Mouse (Mus musculus): ENCODE results near the gene Trak1. TPM values are rescaled to one million over a fixed set of nuclear protein-coding genes. Genes with fewer than 3 reads are reported as not detected.

The Trak1 gene
- polyA plus RNA-seq, 1 experiment from 2014 or later: 63.0 TPM

DNA sequence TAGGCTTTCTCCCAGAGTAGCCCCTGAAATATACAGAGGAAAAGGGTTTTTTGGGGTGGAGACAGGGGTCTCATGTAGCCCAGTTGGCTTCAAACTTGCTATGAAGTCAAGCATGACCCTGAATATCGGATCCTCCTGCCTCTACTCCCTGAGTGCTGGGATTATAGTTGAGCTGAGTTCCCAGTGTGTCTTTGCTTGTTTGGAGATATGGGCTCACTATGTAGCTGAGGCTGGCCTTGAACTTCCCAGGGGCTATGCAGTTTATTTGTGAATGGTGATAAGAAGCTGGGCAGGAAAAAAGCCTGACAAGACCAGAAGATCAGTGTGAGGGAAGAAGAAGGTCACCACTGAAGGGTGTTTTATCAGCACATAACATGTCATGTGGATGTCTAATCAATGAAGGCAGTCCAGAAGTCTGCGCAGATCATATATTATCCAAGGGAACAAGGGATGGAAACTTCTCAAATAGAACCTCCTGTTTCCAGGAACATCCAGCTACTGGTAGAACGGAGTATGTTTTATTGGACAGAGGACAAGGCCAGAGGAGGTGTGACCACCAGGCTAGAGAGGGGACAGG is 10.9 kb upstream of the Trak1 start:
- DNase-seq (ENCODE audit: low spot score) (no peak), ATAC-seq (ENCODE audit: low FRiP score) (no peak)
- Histone ChIP-seq H3K36me3 (replicated peaks; ENCODE audit: control insufficient read depth, insufficient read depth) (no peaks in the 10 kb centered on the region), H3K4me2 (replicated peaks) (peak overlapping the region; percentile 59), H3K4me3 (replicated peaks; ENCODE audit: low read length) (peak overlapping the region; percentile 36), H3K27me3 (ENCODE audit: control insufficient read depth, insufficient read depth, low read length) (no peaks in the 10 kb centered on the region), H3K27ac (no peak overlapping the region), H3K9ac (peak overlapping the region; percentile 41), H3K9me3 (ENCODE audit: control insufficient read depth, low read length) (peaks cover 10% of the 10 kb centered on the region; the same call in 1 of the 2 replicates), H3K4me1 (replicated peaks; ENCODE audit: control insufficient read depth, insufficient read depth, low read length) (no peaks in the 10 kb centered on the region; the same call in 1 of the 2 replicates)
- 75% methylated on average over 3 of the region's 3 CpGs for WGBS

GRCm38 (mm10) chr9:121291275-121291674 is 6.0 kb upstream of the Trak1 start:
- Histone ChIP-seq H3K9me3 (ENCODE audit: control insufficient read depth, low read length) (peaks cover 4% of the 10 kb centered on the region; the same call in 1 of the 2 replicates), H3K27me3 (ENCODE audit: control insufficient read depth, insufficient read depth, low read length) (no peaks in the 10 kb centered on the region), H3K4me1 (replicated peaks; ENCODE audit: control insufficient read depth, insufficient read depth, low read length) (no peaks in the 10 kb centered on the region), H3K4me3 (replicated peaks; ENCODE audit: low read length) (no peak overlapping the region), H3K4me2 (replicated peaks) (no peak overlapping the region), H3K36me3 (replicated peaks; ENCODE audit: control insufficient read depth, insufficient read depth) (no peaks in the 10 kb centered on the region), H3K9ac (no peak overlapping the region), H3K27ac (no peak overlapping the region)
- ATAC-seq (ENCODE audit: low FRiP score) (no peak), DNase-seq (ENCODE audit: low spot score) (no peak)
- WGBS: 84% methylated on average over 2 of the region's 2 CpGs

DNA sequence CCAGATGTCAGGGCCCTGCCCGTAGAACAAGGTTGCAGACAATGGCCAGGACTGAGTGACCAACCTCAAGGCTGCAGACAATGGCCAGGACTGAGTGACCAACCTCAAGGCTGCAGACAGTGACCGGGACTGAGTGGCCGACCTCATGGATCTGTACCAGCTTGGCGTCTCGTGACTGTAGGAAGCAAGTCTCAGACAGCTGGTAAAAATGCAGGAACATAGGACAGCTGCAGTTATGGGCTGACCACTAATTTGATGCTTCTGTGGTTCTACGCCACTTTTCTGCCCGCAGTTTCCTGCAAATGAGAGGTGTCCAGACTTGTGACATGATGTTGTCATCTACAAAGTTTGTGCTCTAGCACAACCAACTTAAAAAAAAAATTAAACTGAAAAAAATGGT is 4.1 kb upstream of the Trak1 start:
- Histone ChIP-seq H3K27me3 (ENCODE audit: control insufficient read depth, insufficient read depth, low read length) (no peaks in the 10 kb centered on the region), H3K4me1 (replicated peaks; ENCODE audit: control insufficient read depth, insufficient read depth, low read length) (peaks cover 2% of the 10 kb centered on the region), H3K9me3 (ENCODE audit: control insufficient read depth, low read length) (peaks cover 4% of the 10 kb centered on the region; the same call in 1 of the 2 replicates), H3K36me3 (replicated peaks; ENCODE audit: control insufficient read depth, insufficient read depth) (no peaks in the 10 kb centered on the region), H3K4me3 (replicated peaks; ENCODE audit: low read length) (no peak overlapping the region), H3K27ac (no peak overlapping the region), H3K4me2 (replicated peaks) (no peak overlapping the region), H3K9ac (no peak overlapping the region)
- no peak for DNase-seq (ENCODE audit: low spot score)
- no peak for ATAC-seq (ENCODE audit: low FRiP score)
- WGBS: 92% methylated on average over 7 of the region's 7 CpGs

DNA sequence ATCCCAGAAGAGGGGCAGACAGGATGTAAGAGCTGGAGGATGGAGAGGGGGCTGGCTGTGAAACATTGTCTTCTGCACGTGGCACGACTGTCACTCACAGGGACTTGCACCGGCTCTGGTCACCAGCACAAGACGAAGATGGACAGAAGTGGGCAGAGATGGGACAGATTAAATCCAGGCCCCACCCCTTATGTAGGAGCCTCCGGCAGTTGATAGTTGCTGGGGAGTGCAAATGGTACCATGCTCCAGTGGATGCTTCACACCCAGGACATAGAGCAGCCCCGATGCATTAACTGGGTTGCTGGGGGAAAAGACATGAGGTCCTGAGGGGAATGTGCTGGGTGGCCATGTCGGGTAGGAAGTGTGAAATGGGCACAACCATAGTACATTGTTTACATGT is 2.1 kb upstream of the Trak1 start:
- DNase-seq (ENCODE audit: low spot score) (no peak), ATAC-seq (ENCODE audit: low FRiP score) (no peak)
- Histone ChIP-seq H3K9me3 (ENCODE audit: control insufficient read depth, low read length) (no peaks in the 10 kb centered on the region), H3K4me3 (replicated peaks; ENCODE audit: low read length) (no peak overlapping the region), H3K36me3 (replicated peaks; ENCODE audit: control insufficient read depth, insufficient read depth) (no peaks in the 10 kb centered on the region), H3K27ac (no peak overlapping the region), H3K4me2 (replicated peaks) (no peak overlapping the region), H3K9ac (no peak overlapping the region), H3K27me3 (ENCODE audit: control insufficient read depth, insufficient read depth, low read length) (no peaks in the 10 kb centered on the region), H3K4me1 (replicated peaks; ENCODE audit: control insufficient read depth, insufficient read depth, low read length) (peaks cover 22% of the 10 kb centered on the region)
- 84% methylated on average over 7 of the region's 7 CpGs for WGBS

DNA sequence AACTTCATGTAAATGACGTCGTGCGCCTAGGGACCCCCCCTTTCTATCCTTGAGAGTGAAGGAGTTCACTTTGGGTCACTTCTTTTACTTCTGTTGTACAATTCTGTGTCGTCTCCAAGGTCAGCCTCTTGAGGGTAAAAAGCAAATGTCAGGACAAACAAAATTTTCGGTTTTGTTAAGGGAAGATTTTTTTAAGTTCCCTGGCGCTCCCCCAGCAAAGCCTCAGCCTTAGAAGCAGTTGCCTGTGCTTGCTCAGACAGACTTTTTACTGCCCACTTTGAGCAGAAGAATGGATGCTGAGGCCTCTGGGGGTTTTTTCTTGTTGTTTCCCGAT is 730 bp downstream of the Trak1 start:
- no peaks in the 10 kb centered on the region for H3K27me3 ChIP-seq (ENCODE audit: control insufficient read depth, insufficient read depth, low read length)
- peak overlapping the region; percentile 82 for H3K4me3 ChIP-seq (replicated peaks; ENCODE audit: low read length)
- DNase-seq (ENCODE audit: low spot score) (no peak), ATAC-seq (ENCODE audit: low FRiP score) (no peak)
- H3K9me3 ChIP-seq (ENCODE audit: control insufficient read depth, low read length): no peaks in the 10 kb centered on the region
- H3K4me1 ChIP-seq (replicated peaks; ENCODE audit: control insufficient read depth, insufficient read depth, low read length): peaks cover 35% of the 10 kb centered on the region
- WGBS: 1% methylated on average over 7 of the region's 7 CpGs
- H3K27ac ChIP-seq: no peak overlapping the region
- peak overlapping the region; percentile 90 for H3K9ac ChIP-seq
- H3K36me3 ChIP-seq (replicated peaks; ENCODE audit: control insufficient read depth, insufficient read depth): no peaks in the 10 kb centered on the region
- peak overlapping the region; percentile 92 for H3K4me2 ChIP-seq (replicated peaks)

DNA sequence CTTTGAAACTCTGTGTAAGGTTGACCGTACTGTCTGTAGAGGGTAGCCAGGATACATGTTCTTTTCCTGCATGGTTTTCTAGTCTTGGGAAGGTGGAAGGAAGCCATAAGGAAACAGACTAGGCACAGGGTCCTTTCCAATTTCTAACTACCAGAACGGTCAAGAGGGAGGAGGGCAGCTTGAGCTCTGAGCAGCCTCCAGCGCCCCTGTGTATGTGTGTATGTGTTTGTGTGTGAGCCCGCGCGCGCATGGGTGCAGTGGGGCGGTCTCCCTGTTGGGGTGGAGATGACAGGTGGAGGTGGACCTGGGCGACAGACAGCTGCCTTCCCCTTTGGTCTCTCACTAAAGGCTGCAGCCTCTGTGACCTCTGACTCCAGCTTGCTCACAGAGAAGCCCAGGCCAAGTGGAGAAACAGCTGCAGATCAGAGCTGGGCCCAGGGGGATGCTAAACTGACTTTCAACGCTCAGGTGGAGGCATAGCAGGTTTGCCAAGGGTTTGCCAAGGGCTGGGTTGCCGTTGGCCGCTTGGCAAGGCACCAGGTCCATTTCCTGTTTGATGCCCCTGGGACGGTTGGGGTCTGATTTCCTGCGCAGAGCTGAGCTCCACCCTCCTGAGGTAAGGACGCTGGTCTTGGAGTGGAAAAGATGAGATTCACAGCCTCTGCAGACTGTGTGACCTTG is 1.2 kb downstream of the Trak1 start:
- Histone ChIP-seq H3K4me1 (replicated peaks; ENCODE audit: control insufficient read depth, insufficient read depth, low read length) (peaks cover 39% of the 10 kb centered on the region), H3K36me3 (replicated peaks; ENCODE audit: control insufficient read depth, insufficient read depth) (no peaks in the 10 kb centered on the region), H3K4me2 (replicated peaks) (peak overlapping the region; percentile 92), H3K27ac (no peak overlapping the region), H3K4me3 (replicated peaks; ENCODE audit: low read length) (peak overlapping the region; percentile 82), H3K27me3 (ENCODE audit: control insufficient read depth, insufficient read depth, low read length) (no peaks in the 10 kb centered on the region), H3K9ac (peak overlapping the region; percentile 90), H3K9me3 (ENCODE audit: control insufficient read depth, low read length) (no peaks in the 10 kb centered on the region)
- ATAC-seq (ENCODE audit: low FRiP score) (no peak), DNase-seq (ENCODE audit: low spot score) (no peak)
- WGBS: 15% methylated on average over 15 of the region's 15 CpGs

- DNase-seq (ENCODE audit: low spot score): no peak
- H3K4me2 ChIP-seq (replicated peaks): peak overlapping the region; percentile 92
- H3K27ac ChIP-seq: peak overlapping the region; percentile 48; the same call in 1 of the 2 replicates
- H3K9me3 ChIP-seq (ENCODE audit: control insufficient read depth, low read length): no peaks in the 10 kb centered on the region
- H3K4me1 ChIP-seq (replicated peaks; ENCODE audit: control insufficient read depth, insufficient read depth, low read length): peaks cover 46% of the 10 kb centered on the region
- ATAC-seq (ENCODE audit: low FRiP score): no peak
- no peaks in the 10 kb centered on the region for H3K36me3 ChIP-seq (replicated peaks; ENCODE audit: control insufficient read depth, insufficient read depth)
- WGBS: 36% methylated on average over 9 of the region's 9 CpGs
- peak overlapping the region; percentile 90; the same call in 1 of the 2 replicates for H3K9ac ChIP-seq
- peak overlapping the region; percentile 82 for H3K4me3 ChIP-seq (replicated peaks; ENCODE audit: low read length)
- no peaks in the 10 kb centered on the region for H3K27me3 ChIP-seq (ENCODE audit: control insufficient read depth, insufficient read depth, low read length)
Measured at GRCm38 (mm10) chr9:121299223-121299755, 2.0 kb downstream of the Trak1 start.

DNA sequence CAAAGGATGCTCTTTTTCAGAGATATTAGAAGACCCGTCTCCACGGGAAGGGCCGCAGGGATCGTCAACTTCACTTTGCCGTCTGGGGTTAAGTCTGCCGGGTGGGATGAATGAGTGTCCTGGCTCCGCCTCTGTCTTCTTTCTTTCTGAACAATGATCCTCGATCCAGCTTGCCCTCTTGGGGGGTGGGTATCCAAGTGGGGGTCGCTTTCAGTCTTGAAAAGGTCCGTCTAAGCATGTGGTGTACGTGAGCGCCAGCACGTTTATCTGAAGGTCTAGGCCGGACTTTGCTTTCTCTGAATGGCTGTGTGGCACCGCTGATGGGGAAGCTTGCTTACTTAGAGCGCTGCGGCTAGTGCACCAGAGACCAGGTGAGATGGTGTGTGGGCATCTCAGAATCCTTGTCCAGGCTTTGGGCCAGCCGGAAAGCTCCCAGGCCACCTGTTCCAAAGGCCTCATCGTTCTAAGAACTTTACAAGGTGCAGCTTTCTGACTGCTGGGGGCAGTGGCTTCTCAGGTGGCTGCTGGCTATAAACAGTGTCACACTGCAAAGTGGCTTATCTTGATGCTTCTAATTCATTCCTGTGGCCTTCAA is 2.8 kb downstream of the Trak1 start:
- no peak for DNase-seq (ENCODE audit: low spot score)
- peak overlapping the region; percentile 90 for H3K9ac ChIP-seq
- 12% methylated on average over 19 of the region's 19 CpGs for WGBS
- peak overlapping the region; percentile 48; the same call in 1 of the 2 replicates for H3K27ac ChIP-seq
- no peaks in the 10 kb centered on the region for H3K9me3 ChIP-seq (ENCODE audit: control insufficient read depth, low read length)
- ATAC-seq (ENCODE audit: low FRiP score): no peak
- peak overlapping the region; percentile 82 for H3K4me3 ChIP-seq (replicated peaks; ENCODE audit: low read length)
- H3K4me2 ChIP-seq (replicated peaks): peak overlapping the region; percentile 92
- no peaks in the 10 kb centered on the region for H3K27me3 ChIP-seq (ENCODE audit: control insufficient read depth, insufficient read depth, low read length)
- H3K4me1 ChIP-seq (replicated peaks; ENCODE audit: control insufficient read depth, insufficient read depth, low read length): peaks cover 50% of the 10 kb centered on the region
- no peaks in the 10 kb centered on the region for H3K36me3 ChIP-seq (replicated peaks; ENCODE audit: control insufficient read depth, insufficient read depth)
